In genomic region chr13:15543888-15544640, GRCm38 (mm10) we compare ENCODE assay signal across 8 mouse cellular contexts.
DNase-seq lines count a peak whose midpoint lies in the region; ATAC-seq lines count a peak whose summit lies in the region.

No protein-coding gene starts in this region.

- H3K9me3 ChIP-seq in hindbrain, embryonic 10.5 days: no peaks in the 10 kb centered on the region

- DNase-seq in frontal cortex, postnatal 14 days (ENCODE audit: low spot score in 2 of 2): no peak
- DNase-seq in embryo, embryonic 10 days (ENCODE audit: low spot score): peak; percentile 71
- DNase-seq in hindbrain, embryonic 10.5 days (ENCODE audit: low spot score): peak; percentile 48
- DNase-seq in mesoderm, embryonic 11.5 days (ENCODE audit: low read depth, low spot score): peak; percentile 74
- no peak for DNase-seq in cerebellum, adult 18-20 months
- no peak for DNase-seq in right cerebral cortex, postnatal 14 days
- DNase-seq in B cell, adult 2 months: no peak

- H3K36me3 ChIP-seq in hindbrain, embryonic 10.5 days: peaks cover 10% of the 10 kb centered on the region; the same call in 1 of the 2 replicates

- H3K27ac ChIP-seq in hindbrain, embryonic 10.5 days: peak overlapping the region; percentile 83

- peak overlapping the region; percentile 21 for H3K4me3 ChIP-seq in hindbrain, embryonic 10.5 days

- no peaks in the 10 kb centered on the region for H3K27me3 ChIP-seq in hindbrain, embryonic 10.5 days (ENCODE audit: insufficient read depth, poor library complexity, severe bottlenecking)

- ATAC-seq in frontal cortex, adult (ENCODE audit: low TSS enrichment): peak; percentile 38

- WGBS in hindbrain, embryonic 10.5 days: 12% methylated on average over 7 of the region's 7 CpGs

- H3K4me1 ChIP-seq in hindbrain, embryonic 10.5 days (replicated peaks): peaks cover 92% of the 10 kb centered on the region

Comparison
In these comparisons a context has a peak if more than half of its experiments do, and no peak if none do; other contexts are left out.
1. DNase-seq: peak in embryo, embryonic 10 days (single experiment), hindbrain, embryonic 10.5 days (single experiment) and mesoderm, embryonic 11.5 days (single experiment); none in frontal cortex, postnatal 14 days (0 of 2), cerebellum, adult 18-20 months (0 of 2), right cerebral cortex, postnatal 14 days (single experiment) and B cell, adult 2 months (0 of 2).